Mouse (Mus musculus) cortical plate, adult 2 months (tissue): ENCODE data around the gene Exosc5.

ENCODE experiments used
- CTCF ChIP-seq: fragments of 200-500 bp; IDR thresholded peaks from 2 replicates; pipeline ENCODE4 v1.5.1; 2011; ENCODE audit warnings: mild to moderate bottlenecking, control low read depth, low read length; ENCODE audit not compliant: insufficient read depth; ENCODE audit errors: extremely low read depth
- POLR2A ChIP-seq: fragments of 200-500 bp; IDR thresholded peaks from 2 replicates; pipeline ENCODE4 v1.6.1; 2011; ENCODE audit warnings: mild to moderate bottlenecking, low read length, control low read depth; ENCODE audit not compliant: insufficient read depth; ENCODE audit errors: extremely low read depth

DNA sequence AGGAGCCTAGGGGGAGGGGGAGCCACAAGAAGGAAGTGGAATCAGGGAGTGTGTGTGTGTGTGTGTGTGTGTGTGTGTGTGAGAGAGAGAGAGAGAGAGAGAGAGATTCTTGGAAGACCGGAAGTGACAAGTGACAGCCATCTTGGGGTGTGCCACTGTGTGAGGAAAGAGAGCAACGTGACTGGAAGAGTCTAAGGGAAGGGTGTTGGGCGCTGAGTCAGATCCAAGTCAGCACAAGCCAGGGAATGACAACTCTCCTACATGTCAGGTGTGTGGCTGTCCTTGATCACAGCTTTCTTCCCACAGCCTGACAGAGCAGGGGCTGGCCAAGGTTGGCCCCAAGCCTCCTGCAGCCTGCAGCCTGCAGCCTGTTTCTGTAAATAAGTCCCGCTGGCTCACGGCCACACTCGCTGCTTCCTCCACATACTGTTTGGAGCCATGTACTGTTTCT, 46.9 kb downstream of the Exosc5 start:
- TF ChIP-seq POLR2A (no peak), CTCF (no peak)
